Mouse (Mus musculus) embryonic facial prominence, embryonic 13.5 days (tissue): ENCODE results near the gene Tlcd2. TPM values are rescaled to one million over a fixed set of nuclear protein-coding genes. Genes with fewer than 3 reads are reported as not detected.
A peak's percentile ranks its signal among the peaks of the same experiment; 100 is the strongest.

Experiments
- ATAC-seq: fragments of 200-750 bp; cut with Nextera tagmentation; 2 replicates; pipeline ENCODE4 v1.8.0; 2017; ENCODE audit warnings: low read depth; ENCODE audit not compliant: insufficient number of reproducible peaks, insufficient read depth, low FRiP score, low TSS enrichment
- H3K27ac ChIP-seq: fragments of 300-500 bp; sonication (generic); 2 replicates; pipeline ENCODE4 v1.5.1; 2015; ENCODE audit warnings: moderate library complexity, mild to moderate bottlenecking, inconsistent platforms
- H3K27me3 ChIP-seq: fragments of 300-500 bp; sonication (generic); 2 replicates; pipeline ENCODE4 v1.6.1; 2015; ENCODE audit warnings: mild to moderate bottlenecking, inconsistent platforms
- H3K36me3 ChIP-seq: fragments of 300-500 bp; sonication (generic); 2 replicates; pipeline ENCODE4 v1.6.1; 2015; ENCODE audit warnings: mild to moderate bottlenecking, inconsistent platforms
- H3K4me1 ChIP-seq: fragments of 300-500 bp; sonication (generic); 2 replicates; pipeline ENCODE4 v1.6.1; 2015; ENCODE audit warnings: inconsistent platforms
- H3K4me2 ChIP-seq: fragments of 300-500 bp; sonication (generic); 2 replicates; pipeline ENCODE4 v1.6.1; 2015; ENCODE audit warnings: moderate library complexity, mild to moderate bottlenecking, inconsistent platforms
- H3K4me3 ChIP-seq: fragments of 300-500 bp; sonication (generic); 2 replicates; pipeline ENCODE4 v1.5.1; 2015; ENCODE audit warnings: mild to moderate bottlenecking, inconsistent platforms
- H3K9ac ChIP-seq: fragments of 300-500 bp; sonication (generic); 2 replicates; pipeline ENCODE4 v1.6.1; 2015; ENCODE audit warnings: mild to moderate bottlenecking, inconsistent platforms
- H3K9me3 ChIP-seq: fragments of 300-500 bp; sonication (generic); 2 replicates; pipeline ENCODE4 v1.6.1; 2016; ENCODE audit warnings: inconsistent platforms
- WGBS: fragments of 180-500 bp; shearing (Covaris S2); methylation state at CpG from one replicate; pipeline ENCODE4 v1.1.7; 2015; ENCODE audit warnings: mixed read lengths; 5-methylcytosine and 5-hydroxymethylcytosine counted together
- polyA plus RNA-seq: library from polyadenylated mRNA; unstranded; fragments of >200 nt; fragmentation: Nextera tagmentation; extraction: Ambion mirVana; gene quantifications from 2 replicates; pipeline ENCODE4 v1.2.1, GENCODE M21; 2015

Tlcd2 gene
- polyA plus RNA-seq, 1 experiment from 2014 or later, result 37.9 TPM

- H3K9ac ChIP-seq, result no peak overlapping the region
- no peaks in the 10 kb centered on the region; the same call in 1 of the 2 replicates for H3K9me3 ChIP-seq
- no peak overlapping the region for H3K4me2 ChIP-seq
- 83% methylated on average over 9 of the region's 9 CpGs for WGBS
- no peak for ATAC-seq
- no peaks in the 10 kb centered on the region for H3K27me3 ChIP-seq
- 0 out of 2 replicates have a peak, but pooled peaks cover 6% of the 10 kb centered on the region for H3K4me1 ChIP-seq
- no peak overlapping the region for H3K4me3 ChIP-seq
- no peak overlapping the region for H3K27ac ChIP-seq
- H3K36me3 ChIP-seq, result no peaks in the 10 kb centered on the region
These were observed 32.4 kb upstream of the Tlcd2 start for GRCm38 (mm10) chr11:75429019-75429705.

- Histone ChIP-seq H3K36me3 (no peaks in the 10 kb centered on the region), H3K27ac (no peak overlapping the region), H3K4me1 (0 out of 2 replicates have a peak, but pooled peaks cover 6% of the 10 kb centered on the region), H3K9ac (no peak overlapping the region), H3K4me2 (no peak overlapping the region), H3K9me3 (no peaks in the 10 kb centered on the region; the same call in 1 of the 2 replicates), H3K4me3 (no peak overlapping the region), H3K27me3 (no peaks in the 10 kb centered on the region)
- peak; percentile 45; the same call in 1 of the 2 replicates for ATAC-seq
- WGBS, result 70% methylated on average over 11 of the region's 11 CpGs
These were observed 30.2 kb upstream of the Tlcd2 start for GRCm38 (mm10) chr11:75431307-75431706.

GRCm38 (mm10) chr11:75434138-75434537 is 27.4 kb upstream of the Tlcd2 start:
- Histone ChIP-seq H3K36me3 (no peaks in the 10 kb centered on the region), H3K27me3 (no peaks in the 10 kb centered on the region), H3K4me2 (no peak overlapping the region), H3K4me1 (0 out of 2 replicates have a peak, but pooled peaks cover 6% of the 10 kb centered on the region), H3K4me3 (no peak overlapping the region), H3K27ac (no peak overlapping the region), H3K9me3 (no peaks in the 10 kb centered on the region; the same call in 1 of the 2 replicates), H3K9ac (no peak overlapping the region)
- WGBS, result 84% methylated on average over 5 of the region's 5 CpGs
- ATAC-seq, result no peak

- 81% methylated on average over 13 of the region's 13 CpGs for WGBS
- no peak for ATAC-seq
- no peaks in the 10 kb centered on the region; the same call in 1 of the 2 replicates for H3K9me3 ChIP-seq
These were observed 23.3 kb upstream of the Tlcd2 start for GRCm38 (mm10) chr11:75438194-75438593.

GRCm38 (mm10) chr11:75438804-75439203 is 22.7 kb upstream of the Tlcd2 start:
- no peaks in the 10 kb centered on the region; the same call in 1 of the 2 replicates for H3K9me3 ChIP-seq
- no peak overlapping the region for H3K4me2 ChIP-seq
- H3K4me3 ChIP-seq, result no peak overlapping the region
- H3K27me3 ChIP-seq, result no peaks in the 10 kb centered on the region
- H3K9ac ChIP-seq, result no peak overlapping the region
- no peak for ATAC-seq
- H3K36me3 ChIP-seq, result peaks cover 30% of the 10 kb centered on the region
- no peaks in the 10 kb centered on the region for H3K4me1 ChIP-seq
- no peak overlapping the region for H3K27ac ChIP-seq
- WGBS, result 92% methylated on average over 3 of the region's 3 CpGs

More at GRCm38 (mm10) chr11:75438194-75438593, 23.3 kb upstream of the Tlcd2 start:
- Histone ChIP-seq H3K4me2 (no peak overlapping the region), H3K27me3 (no peaks in the 10 kb centered on the region), H3K4me3 (no peak overlapping the region), H3K36me3 (peaks cover 24% of the 10 kb centered on the region), H3K27ac (no peak overlapping the region), H3K4me1 (no peaks in the 10 kb centered on the region), H3K9ac (no peak overlapping the region)

- Histone ChIP-seq H3K4me1 (no peaks in the 10 kb centered on the region), H3K27me3 (no peaks in the 10 kb centered on the region), H3K4me2 (no peak within 1 kb of the TSS), H3K36me3 (peaks cover 36% of the 10 kb centered on the region), H3K4me3 (no peak within 1 kb of the TSS), H3K27ac (no peak within 1 kb of the TSS), H3K9ac (no peak within 1 kb of the TSS), H3K9me3 (no peaks in the 10 kb centered on the region)
- WGBS, result 88% methylated on average over 6 of the region's 6 CpGs
- ATAC-seq, result no peak
These were observed 22.2 kb upstream of the Tlcd2 start, which contains the start of gene Serpinf2 for GRCm38 (mm10) chr11:75439363-75439762. TSS of gene Serpinf2 (minus strand) at chr11:75439591.

GRCm38 (mm10) chr11:75439951-75440350 is 21.6 kb upstream of the Tlcd2 start:
- no peak for ATAC-seq
- no peak overlapping the region for H3K9ac ChIP-seq
- WGBS, result 91% methylated on average over 3 of the region's 3 CpGs
- no peaks in the 10 kb centered on the region for H3K4me1 ChIP-seq
- H3K9me3 ChIP-seq, result no peaks in the 10 kb centered on the region
- no peak overlapping the region for H3K4me2 ChIP-seq
- H3K27me3 ChIP-seq, result no peaks in the 10 kb centered on the region
- H3K4me3 ChIP-seq, result no peak overlapping the region
- peaks cover 41% of the 10 kb centered on the region for H3K36me3 ChIP-seq
- no peak overlapping the region for H3K27ac ChIP-seq

GRCm38 (mm10) chr11:75441034-75441433 is 20.5 kb upstream of the Tlcd2 start:
- WGBS, result 81% methylated on average over 7 of the region's 7 CpGs
- H3K27ac ChIP-seq, result no peak overlapping the region
- no peaks in the 10 kb centered on the region for H3K27me3 ChIP-seq
- peaks cover 52% of the 10 kb centered on the region for H3K36me3 ChIP-seq
- no peak overlapping the region for H3K4me2 ChIP-seq
- ATAC-seq, result no peak
- H3K4me3 ChIP-seq, result no peak overlapping the region
- no peaks in the 10 kb centered on the region for H3K4me1 ChIP-seq
- H3K9ac ChIP-seq, result no peak overlapping the region
- no peaks in the 10 kb centered on the region for H3K9me3 ChIP-seq

- Histone ChIP-seq H3K4me1 (no peaks in the 10 kb centered on the region), H3K9ac (no peak overlapping the region), H3K27me3 (no peaks in the 10 kb centered on the region), H3K27ac (no peak overlapping the region), H3K4me2 (no peak overlapping the region), H3K4me3 (no peak overlapping the region), H3K36me3 (peaks cover 54% of the 10 kb centered on the region), H3K9me3 (no peaks in the 10 kb centered on the region)
- WGBS, result 87% methylated on average over 16 of the region's 16 CpGs
- no peak for ATAC-seq
These were observed 19.9 kb upstream of the Tlcd2 start for GRCm38 (mm10) chr11:75441601-75442000.

GRCm38 (mm10) chr11:75443711-75444110 is 17.8 kb upstream of the Tlcd2 start:
- Histone ChIP-seq H3K4me3 (no peak overlapping the region), H3K27me3 (no peaks in the 10 kb centered on the region), H3K27ac (no peak overlapping the region), H3K4me1 (no peaks in the 10 kb centered on the region), H3K4me2 (no peak overlapping the region), H3K36me3 (peaks cover 74% of the 10 kb centered on the region), H3K9ac (no peak overlapping the region), H3K9me3 (no peaks in the 10 kb centered on the region)
- no peak for ATAC-seq
- WGBS, result 42% methylated on average over 8 of the region's 8 CpGs

- H3K4me1 ChIP-seq, result peaks cover 8% of the 10 kb centered on the region
- no peaks in the 10 kb centered on the region for H3K9me3 ChIP-seq
- peaks cover 76% of the 10 kb centered on the region for H3K36me3 ChIP-seq
- H3K4me3 ChIP-seq, result no peak overlapping the region
- no peak overlapping the region for H3K9ac ChIP-seq
- no peak overlapping the region for H3K4me2 ChIP-seq
- no peaks in the 10 kb centered on the region for H3K27me3 ChIP-seq
- H3K27ac ChIP-seq, result no peak overlapping the region
- ATAC-seq, result no peak
- 73% methylated on average over 3 of the region's 3 CpGs for WGBS
These were observed 12.9 kb upstream of the Tlcd2 start for GRCm38 (mm10) chr11:75448575-75448974.

- Histone ChIP-seq H3K9ac (no peak overlapping the region), H3K4me3 (no peak overlapping the region), H3K9me3 (no peaks in the 10 kb centered on the region), H3K4me1 (peaks cover 15% of the 10 kb centered on the region), H3K36me3 (peaks cover 65% of the 10 kb centered on the region), H3K27me3 (no peaks in the 10 kb centered on the region), H3K27ac (no peak overlapping the region), H3K4me2 (no peak overlapping the region)
- 86% methylated on average over 7 of the region's 7 CpGs for WGBS
- no peak for ATAC-seq
These were observed 11.8 kb upstream of the Tlcd2 start for GRCm38 (mm10) chr11:75449695-75450094.
